ENCODE assay signal across 27 mouse cellular contexts in genomic region chr13:45839901-45840300, GRCm38 (mm10).
DNase-seq lines count a peak whose midpoint lies in the region; ATAC-seq and TF ChIP-seq lines count a peak whose summit lies in the region.
"Had no signal": no experiment of that assay in that cellular context is flagged by ENCODE, and none has a peak within 500 bp of the region (broad histone marks: within the 10 kb centered on the region; RNA-seq: fewer than 3 reads in every experiment).

No protein-coding gene starts in this region.

- no peak for TF ChIP-seq CTCF in CH12.LX (conservative IDR thresholded peaks at IDR 0.05 in 1 of 2, IDR thresholded peaks at IDR 0.05 in 1 of 2; ENCODE audit: low read depth in 2 of 2, low read length in 2 of 2)
- TF ChIP-seq CTCF in embryonic fibroblast, embryonic 13.5 days (IDR thresholded peaks at IDR 0.05; ENCODE audit: borderline replicate concordance, insufficient read depth, low read length), result no peak
- no peak for TF ChIP-seq CTCF in intestine, postnatal 0 days (IDR thresholded peaks at IDR 0.05; ENCODE audit: low read depth)

- in situ Hi-C loops in CH12.LX (cut with MboI; ENCODE audit: low pct_ligation_motif_present, low pct_unique_long_range_greater_than_20kb, low sequenced_read_pairs), result no loop called here

- H3K36me3 ChIP-seq in heart, embryonic 13.5 days, result peaks cover 18% of the 10 kb centered on the region
- peaks cover 21 to 76% of the 10 kb centered on the region in 2 experiments for H3K36me3 ChIP-seq in CH12.LX (replicated peaks in 1 of 2; ENCODE audit: control insufficient read depth in 1 of 2, insufficient read depth in 1 of 2, low read length in 1 of 2)
- H3K36me3 ChIP-seq in intestine, postnatal 0 days (ENCODE audit: control insufficient read depth, insufficient read depth), result 0 out of 2 replicates have a peak, but pooled peaks cover 4% of the 10 kb centered on the region
- H3K36me3 ChIP-seq: hindbrain, embryonic 10.5 days; limb, embryonic 10.5 days; midbrain, embryonic 12.5 days had no signal

- peak overlapping the region; percentile 20; the same call in 1 of the 2 replicates for H3K27ac ChIP-seq in heart, embryonic 13.5 days (replicated peaks)
- H3K27ac ChIP-seq in CH12.LX (ENCODE audit: insufficient read depth, low read depth), result peak overlapping the region; percentile 16; the same call in 1 of the 2 replicates
- peak overlapping the region; percentile 34; the same call in 1 of the 2 replicates for H3K27ac ChIP-seq in embryonic fibroblast, embryonic 13.5 days (ENCODE audit: insufficient read depth, low read length)
- no peak overlapping the region for H3K27ac ChIP-seq in intestine, postnatal 0 days (ENCODE audit: low read depth, low read length)
- H3K27ac ChIP-seq: embryonic facial prominence, embryonic 13.5 days; forebrain, embryonic 13.5 days; gastrocnemius, adult 2 months; hindbrain, embryonic 10.5 days; hindbrain, postnatal 0 days; layer of hippocampus, adult 2 months; limb, embryonic 10.5 days; midbrain, embryonic 12.5 days had no signal

- H3K79me2 ChIP-seq in CH12.LX (replicated peaks; ENCODE audit: control insufficient read depth, extremely low read depth, insufficient read depth, poor library complexity, severe bottlenecking), result peaks cover 18% of the 10 kb centered on the region

- TF ChIP-seq RAD21 in CH12.LX (IDR thresholded peaks at IDR 0.05; ENCODE audit: low read depth, low read length), result no peak

- no peaks in the 10 kb centered on the region for H3K27me3 ChIP-seq in heart, embryonic 13.5 days (replicated peaks)
- H3K27me3 ChIP-seq in CH12.LX (replicated peaks), result no peaks in the 10 kb centered on the region
- H3K27me3 ChIP-seq in intestine, postnatal 0 days (replicated peaks; ENCODE audit: control insufficient read depth, insufficient read depth, low read length), result no peaks in the 10 kb centered on the region
- H3K27me3 ChIP-seq: embryonic facial prominence, embryonic 13.5 days; forebrain, embryonic 13.5 days; midbrain, embryonic 12.5 days had no signal

- no peak for TF ChIP-seq POLR2A in CH12.LX (IDR thresholded peaks at IDR 0.05; ENCODE audit: low read depth, low read length)
- TF ChIP-seq POLR2A in embryonic fibroblast, embryonic 13.5 days (IDR thresholded peaks at IDR 0.05; ENCODE audit: low read depth, low read length), result no peak

- 73% methylated on average over 7 of the region's 7 CpGs for WGBS in heart, embryonic 13.5 days
- WGBS in intestine, postnatal 0 days, result 79% methylated on average over 7 of the region's 7 CpGs

- dilution Hi-C loops in CH12.LX (cut with MboI; ENCODE audit: extremely low pct_ligation_motif_present, extremely low pct_unique_long_range_greater_than_20kb, low sequenced_read_pairs), result no loop called here

- no peak overlapping the region for H3K9ac ChIP-seq in heart, embryonic 13.5 days
- H3K9ac ChIP-seq in CH12.LX (ENCODE audit: insufficient read depth, low read depth), result no peak overlapping the region
- H3K9ac ChIP-seq in intestine, postnatal 0 days (ENCODE audit: low read depth, low read length), result no peak overlapping the region
- H3K9ac ChIP-seq: embryonic facial prominence, embryonic 13.5 days; forebrain, embryonic 13.5 days; liver, postnatal 0 days; midbrain, embryonic 12.5 days had no signal

- H3K4me3 ChIP-seq in heart, embryonic 13.5 days, result no peak overlapping the region
- no peak overlapping the region for H3K4me3 ChIP-seq in CH12.LX (replicated peaks in 1 of 3; ENCODE audit: low read depth in 2 of 3, low read length in 2 of 3, poor library complexity in 1 of 3)
- no peak overlapping the region for H3K4me3 ChIP-seq in embryonic fibroblast, embryonic 13.5 days (ENCODE audit: insufficient read depth, low read length)
- H3K4me3 ChIP-seq in intestine, postnatal 0 days (ENCODE audit: low read depth, low read length), result no peak overlapping the region
- H3K4me3 ChIP-seq: embryonic facial prominence, embryonic 13.5 days; forebrain, embryonic 13.5 days; gastrocnemius, adult 2 months; hindbrain, embryonic 10.5 days; layer of hippocampus, adult 2 months; limb, embryonic 10.5 days; midbrain, embryonic 12.5 days had no signal

- DNase-seq in heart, postnatal 25 days (ENCODE audit: low spot score), result no peak
- DNase-seq in 3T3-L1 (ENCODE audit: low read depth, low spot score) (peak; percentile 65), CH12.LX (ENCODE audit: extremely low read depth) (no peak)
- no peak for DNase-seq in frontal cortex, postnatal 10 days (ENCODE audit: low spot score in 2 of 2)
- DNase-seq in ovary, postnatal 14 days (ENCODE audit: low spot score), result no peak
- DNase-seq: adrenal gland, postnatal 36 days; cerebellum, adult 2 months; cerebellum, postnatal 25 days; embryo, embryonic 11 days; gastrocnemius, adult 2 months; kidney, adult 18-20 months; kidney, postnatal 14 days; liver, postnatal 0 days; lung, postnatal 10 days; right cerebral cortex, postnatal 14 days; spleen, adult 18-20 months had no signal

- no peak overlapping the region for H3K4me2 ChIP-seq in heart, embryonic 13.5 days
- H3K4me2 ChIP-seq in CH12.LX (ENCODE audit: insufficient read depth, low read depth, poor library complexity, severe bottlenecking), result no peak overlapping the region
- no peak overlapping the region for H3K4me2 ChIP-seq in intestine, postnatal 0 days (replicated peaks; ENCODE audit: low read depth)
- H3K4me2 ChIP-seq: embryonic facial prominence, embryonic 13.5 days; forebrain, embryonic 13.5 days; midbrain, embryonic 12.5 days had no signal

- intact Hi-C loops in heart, postnatal 25 days (cut with DNase I), result no loop called here

- TF ChIP-seq EP300 in CH12.LX (IDR thresholded peaks at IDR 0.05; ENCODE audit: low read length), result peak; percentile 6; the same call in 1 of the 2 replicates

- H3K9me3 ChIP-seq in heart, embryonic 13.5 days, result no peaks in the 10 kb centered on the region
- H3K9me3 ChIP-seq in CH12.LX (replicated peaks; ENCODE audit: low read length), result peaks cover under 1% of the 10 kb centered on the region
- no peaks in the 10 kb centered on the region for H3K9me3 ChIP-seq in intestine, postnatal 0 days (ENCODE audit: control insufficient read depth)
- H3K9me3 ChIP-seq: embryonic facial prominence, embryonic 13.5 days; forebrain, embryonic 13.5 days; G1E; hindbrain, embryonic 10.5 days; limb, embryonic 10.5 days; midbrain, embryonic 12.5 days had no signal

- H3K4me1 ChIP-seq in heart, embryonic 13.5 days, result peaks cover 11% of the 10 kb centered on the region
- peaks cover 26 to 54% of the 10 kb centered on the region in 2 experiments for H3K4me1 ChIP-seq in CH12.LX (ENCODE audit: control insufficient read depth in 1 of 2, insufficient read depth in 2 of 2)
- H3K4me1 ChIP-seq in embryonic fibroblast, embryonic 13.5 days (ENCODE audit: control insufficient read depth, insufficient read depth, low read length), result peaks cover 20% of the 10 kb centered on the region
- no peaks in the 10 kb centered on the region for H3K4me1 ChIP-seq in intestine, postnatal 0 days (replicated peaks; ENCODE audit: control insufficient read depth, insufficient read depth, low read length)
- H3K4me1 ChIP-seq: forebrain, embryonic 13.5 days; midbrain, embryonic 12.5 days had no signal

- ATAC-seq in heart, embryonic 13.5 days (ENCODE audit: extremely low read depth, insufficient number of reproducible peaks, low FRiP score, low TSS enrichment), result no peak
- no peak for ATAC-seq in intestine, postnatal 0 days
- ATAC-seq: forebrain, embryonic 13.5 days; hindbrain, postnatal 0 days; liver, postnatal 0 days had no signal

TF ChIP-seq in CH12.LX, 34 proteins besides CTCF, POLR2A, EP300 and RAD21:
- TF ChIP-seq NELFE (IDR thresholded peaks at IDR 0.05; ENCODE audit: low read depth, low read length) (no peak), E2F4 (IDR thresholded peaks at IDR 0.05; ENCODE audit: insufficient replicate concordance, low read depth, low read length) (no peak), JUN (IDR thresholded peaks at IDR 0.05; ENCODE audit: insufficient read depth, low read depth, low read length) (no peak), IRF4 (IDR thresholded peaks at IDR 0.05; ENCODE audit: low read depth, low read length) (peak; percentile 65; the same call in 1 of the 2 replicates), ETS1 (conservative IDR thresholded peaks at IDR 0.05; ENCODE audit: low read depth, low read length) (0 out of 2 replicates have a peak, but pooled peaks have one; percentile 35), RCOR1 (conservative IDR thresholded peaks at IDR 0.05; ENCODE audit: low read depth, low read length) (no peak)
